Mouse (Mus musculus) E14TG2a.4 (cell line): ENCODE results near the gene Ets2.
"Not testable (repeated sequence)": the region's sequence is repeated elsewhere in the genome, so short reads cannot be mapped to it uniquely, and the experiment has no call there.

Experiments
- H3K27me3 ChIP-seq: 2 replicates; pipeline ENCODE4 v1.6.1; 2014; ENCODE audit warnings: low read length, control low read depth; ENCODE audit not compliant: insufficient read depth
- H3K36me3 ChIP-seq: 2 replicates; pipeline ENCODE4 v1.6.1; 2014; ENCODE audit warnings: low read length, control low read depth; ENCODE audit not compliant: insufficient read depth
- H3K4me1 ChIP-seq: replicated peaks from 2 replicates; pipeline ENCODE4 v1.6.1; 2014; ENCODE audit warnings: low read depth, low read length, control low read depth
- H3K4me3 ChIP-seq: replicated peaks from 2 replicates; pipeline ENCODE4 v1.5.1; 2014; ENCODE audit warnings: mild to moderate bottlenecking, low read length
- H3K9me3 ChIP-seq: 2 replicates; pipeline ENCODE4 v1.6.1; 2014; ENCODE audit warnings: low read length, control low read depth
- CTCF ChIP-seq: conservative IDR thresholded peaks from 2 replicates; pipeline ENCODE4 v1.5.1; 2014; ENCODE audit warnings: low read length
- NANOG ChIP-seq: IDR thresholded peaks from 2 replicates; pipeline ENCODE4 v1.6.1; 2014; ENCODE audit warnings: borderline replicate concordance, low read length, mixed read lengths
- POU5F1 ChIP-seq: IDR thresholded peaks from 2 replicates; pipeline ENCODE4 v1.6.1; 2014; ENCODE audit warnings: low read length, borderline replicate concordance

The Ets2 gene

GRCm38 (mm10) chr16:95704662-95705330 is 2.9 kb downstream of the Ets2 start:
- peaks cover 6% of the 10 kb centered on the region for H3K27me3 ChIP-seq
- H3K4me1 ChIP-seq, result peaks cover 44% of the 10 kb centered on the region
- peaks cover 18% of the 10 kb centered on the region for H3K36me3 ChIP-seq
- no peak for TF ChIP-seq NANOG
- no peak for TF ChIP-seq POU5F1
- no peak for TF ChIP-seq CTCF
- no peak overlapping the region for H3K4me3 ChIP-seq
- H3K9me3 ChIP-seq, result no peaks in the 10 kb centered on the region

DNA sequence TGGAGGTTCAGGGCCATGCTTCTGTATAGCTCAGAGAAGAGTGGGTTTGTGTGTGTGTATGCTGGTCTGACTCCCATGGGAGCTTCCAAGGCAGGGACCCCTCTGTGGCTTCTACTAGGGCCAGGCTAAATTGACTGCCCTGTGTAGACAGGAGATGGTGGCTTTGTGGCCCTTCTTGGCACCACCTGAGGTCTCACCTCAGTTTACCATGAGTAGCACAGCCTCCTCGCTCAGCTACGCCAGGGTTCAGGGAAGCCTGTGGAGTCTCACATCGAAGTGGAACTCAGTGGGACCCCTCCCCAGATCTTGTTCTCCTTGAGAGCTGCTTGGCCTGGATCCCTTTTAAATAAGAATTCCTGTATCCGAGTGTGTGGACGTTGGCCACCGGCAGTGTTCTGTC is 3.9 kb downstream of the Ets2 start:
- TF ChIP-seq CTCF (no peak), NANOG (no peak), POU5F1 (no peak)
- Histone ChIP-seq H3K4me1 (peaks cover 35% of the 10 kb centered on the region), H3K27me3 (peaks cover 6% of the 10 kb centered on the region), H3K9me3 (no peaks in the 10 kb centered on the region), H3K4me3 (no peak overlapping the region), H3K36me3 (peaks cover 28% of the 10 kb centered on the region)

DNA sequence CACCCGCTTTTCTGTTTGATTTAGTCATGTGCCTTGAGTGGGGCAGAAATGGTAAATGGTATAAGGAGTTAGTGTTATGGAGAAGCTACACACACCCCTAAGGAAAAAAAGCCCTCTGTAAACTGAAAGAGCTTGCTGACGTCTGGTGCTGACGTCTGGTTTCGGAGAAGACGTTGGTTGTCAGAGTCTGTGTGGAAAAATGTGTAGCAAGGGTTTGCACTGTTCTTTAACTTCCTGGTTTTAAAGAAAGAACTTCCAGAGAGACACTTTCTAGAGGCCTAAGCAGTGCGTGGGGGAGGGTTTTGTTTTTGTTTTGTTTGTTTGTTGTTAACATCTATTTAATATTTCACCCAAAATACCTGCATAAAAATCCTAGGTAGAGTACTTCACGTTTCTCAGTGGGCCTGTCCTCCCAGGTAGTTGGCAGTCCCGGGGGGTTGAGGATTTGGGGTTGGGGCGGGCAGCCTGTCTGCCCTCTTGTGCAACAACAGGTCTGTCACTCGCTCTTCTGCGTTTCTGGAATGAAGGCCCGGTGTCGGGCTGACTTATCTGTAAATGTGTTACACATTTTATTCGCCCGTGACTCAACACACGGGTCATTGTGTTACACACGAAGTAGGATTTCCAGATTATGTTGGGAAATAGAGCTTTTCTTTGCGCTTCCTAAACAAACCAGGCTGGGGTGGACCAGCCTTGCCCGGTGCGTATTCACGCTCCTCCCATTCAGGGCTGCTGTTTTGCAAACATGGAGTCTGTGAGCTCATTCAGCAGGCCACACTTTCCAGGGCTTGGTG is 6.5 kb downstream of the Ets2 start:
- TF ChIP-seq POU5F1 (no peak), CTCF (no peak), NANOG (no peak)
- Histone ChIP-seq H3K4me3 (no peak overlapping the region), H3K9me3 (no peaks in the 10 kb centered on the region), H3K27me3 (peaks cover 4% of the 10 kb centered on the region), H3K4me1 (peaks cover 22% of the 10 kb centered on the region), H3K36me3 (peaks cover 45% of the 10 kb centered on the region)

GRCm38 (mm10) chr16:95709175-95709574 is 7.3 kb downstream of the Ets2 start:
- Histone ChIP-seq H3K9me3 (no peaks in the 10 kb centered on the region), H3K4me1 (peaks cover 17% of the 10 kb centered on the region)
- no peak for TF ChIP-seq POU5F1
- no peak for TF ChIP-seq CTCF
- no peak for TF ChIP-seq NANOG

GRCm38 (mm10) chr16:95710129-95710528 is 8.3 kb downstream of the Ets2 start:
- no peak for TF ChIP-seq CTCF
- TF ChIP-seq POU5F1, result no peak
- no peak for TF ChIP-seq NANOG

More at GRCm38 (mm10) chr16:95709175-95709574, 7.3 kb downstream of the Ets2 start:
- Histone ChIP-seq H3K36me3 (peaks cover 53% of the 10 kb centered on the region), H3K4me3 (no peak overlapping the region), H3K27me3 (no peaks in the 10 kb centered on the region)

DNA sequence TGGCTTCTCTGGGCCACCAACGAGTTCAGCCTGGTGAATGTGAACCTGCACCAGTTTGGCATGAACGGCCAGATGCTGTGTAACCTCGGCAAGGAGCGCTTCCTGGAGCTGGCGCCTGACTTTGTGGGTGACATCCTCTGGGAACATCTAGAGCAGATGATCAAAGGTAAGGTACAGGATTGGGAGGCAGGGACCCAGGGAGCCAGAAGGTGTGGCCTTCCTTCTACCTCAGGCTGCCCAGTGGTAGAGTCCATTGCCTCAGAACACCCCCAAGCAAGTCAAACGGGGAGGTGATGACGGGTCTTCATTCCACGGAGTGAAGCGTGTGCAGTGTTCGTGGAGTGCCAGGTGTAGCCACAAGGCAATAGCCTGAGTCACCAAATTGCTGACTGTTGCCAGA is 10.2 kb downstream of the Ets2 start:
- Histone ChIP-seq H3K4me1 (peaks cover 15% of the 10 kb centered on the region), H3K36me3 (peaks cover 72% of the 10 kb centered on the region), H3K9me3 (no peaks in the 10 kb centered on the region), H3K27me3 (no peaks in the 10 kb centered on the region), H3K4me3 (no peak overlapping the region)
- no peak for TF ChIP-seq POU5F1
- no peak for TF ChIP-seq NANOG
- no peak for TF ChIP-seq CTCF

More at GRCm38 (mm10) chr16:95710129-95710528, 8.3 kb downstream of the Ets2 start:
- Histone ChIP-seq H3K36me3 (peaks cover 58% of the 10 kb centered on the region), H3K9me3 (no peaks in the 10 kb centered on the region), H3K4me3 (no peak overlapping the region), H3K4me1 (peaks cover 12% of the 10 kb centered on the region), H3K27me3 (no peaks in the 10 kb centered on the region)

- not testable (repeated sequence) for H3K4me3 ChIP-seq, H3K9me3 ChIP-seq, H3K27me3 ChIP-seq
- Histone ChIP-seq H3K36me3 (peaks cover 81% of the 10 kb centered on the region), H3K4me1 (peaks cover 15% of the 10 kb centered on the region)
These were observed 11.2 kb downstream of the Ets2 start for GRCm38 (mm10) chr16:95713077-95713476.

- no peak overlapping the region for H3K4me3 ChIP-seq
- H3K27me3 ChIP-seq, result no peaks in the 10 kb centered on the region
- peaks cover 8% of the 10 kb centered on the region; the same call in 1 of the 2 replicates for H3K4me1 ChIP-seq
- no peaks in the 10 kb centered on the region for H3K9me3 ChIP-seq
- TF ChIP-seq POU5F1, result no peak
- TF ChIP-seq NANOG, result no peak
- TF ChIP-seq CTCF, result no peak
- H3K36me3 ChIP-seq, result peaks cover 91% of the 10 kb centered on the region
These were observed 13.2 kb downstream of the Ets2 start for GRCm38 (mm10) chr16:95715026-95715425.
